Mouse (Mus musculus): ENCODE measurements at regions not wholly inside any gene's neighbourhood (a gene's known extent, or its start where the extent isn't known, plus 50 kb on each side); places are given as distances from the start of the nearest gene placed in this dataset.
A peak's percentile ranks its signal among the peaks of the same experiment; 100 is the strongest.
"Not testable (repeated sequence)": the region's sequence is repeated elsewhere in the genome, so short reads cannot be mapped to it uniquely, and the experiment has no call there.

- no peak for TF ChIP-seq CTCF (IDR thresholded peaks at IDR 0.05; ENCODE audit: low read depth)
- no peaks in the 10 kb centered on the region for H3K36me3 ChIP-seq (ENCODE audit: insufficient read depth)
- WGBS, result 85% methylated on average over 2 of the region's 2 CpGs
Measured at GRCm38 (mm10) chr13:5570386-5570785, 290.9 kb upstream of the Klf6 start.

GRCm38 (mm10) chr13:5576568-5576967 is 284.7 kb upstream of the Klf6 start:
- Histone ChIP-seq H3K9me3 (ENCODE audit: low read length) (no peaks in the 10 kb centered on the region), H3K9ac (no peak overlapping the region), H3K4me2 (ENCODE audit: low read depth) (no peak overlapping the region), H3K27me3 (ENCODE audit: insufficient read depth, low read length) (no peaks in the 10 kb centered on the region), H3K36me3 (ENCODE audit: insufficient read depth) (no peaks in the 10 kb centered on the region), H3K4me3 (ENCODE audit: low read depth, low read length) (no peak overlapping the region), H3K4me1 (ENCODE audit: insufficient read depth) (no peaks in the 10 kb centered on the region), H3K27ac (ENCODE audit: low read depth, low read length) (no peak overlapping the region)
- ATAC-seq (no peak), DNase-seq (no peak)
- TF ChIP-seq CTCF (IDR thresholded peaks at IDR 0.05; ENCODE audit: low read depth), result no peak
- 82% methylated on average over 5 of the region's 5 CpGs for WGBS

More at GRCm38 (mm10) chr13:5570386-5570785, 290.9 kb upstream of the Klf6 start:
- ATAC-seq (no peak), DNase-seq (no peak)
- H3K27ac ChIP-seq (ENCODE audit: low read depth, low read length), result no peak overlapping the region
- H3K9ac ChIP-seq, result no peak overlapping the region
- no peak overlapping the region for H3K4me2 ChIP-seq (ENCODE audit: low read depth)
- H3K9me3 ChIP-seq (ENCODE audit: low read length), result no peaks in the 10 kb centered on the region
- no peak overlapping the region for H3K4me3 ChIP-seq (ENCODE audit: low read depth, low read length)
- H3K4me1 ChIP-seq (ENCODE audit: insufficient read depth), result no peaks in the 10 kb centered on the region
- H3K27me3 ChIP-seq (ENCODE audit: insufficient read depth, low read length), result no peaks in the 10 kb centered on the region

- H3K9ac ChIP-seq; DNase-seq; H3K9me3 ChIP-seq (ENCODE audit: low read length); H3K27ac ChIP-seq (ENCODE audit: low read depth, low read length); H3K4me1 ChIP-seq (ENCODE audit: insufficient read depth); H3K36me3 ChIP-seq (ENCODE audit: insufficient read depth); ATAC-seq; H3K4me2 ChIP-seq (ENCODE audit: low read depth); H3K4me3 ChIP-seq (ENCODE audit: low read depth, low read length); H3K27me3 ChIP-seq (ENCODE audit: insufficient read depth, low read length): not testable (repeated sequence)
- 80% methylated on average over 7 of the region's 7 CpGs for WGBS
Measured at GRCm38 (mm10) chr13:5583681-5584080, 277.6 kb upstream of the Klf6 start.

GRCm38 (mm10) chr13:5587196-5587595 is 274.1 kb upstream of the Klf6 start:
- Histone ChIP-seq H3K27me3 (ENCODE audit: insufficient read depth, low read length) (no peaks in the 10 kb centered on the region), H3K27ac (ENCODE audit: low read depth, low read length) (no peak overlapping the region), H3K9me3 (ENCODE audit: low read length) (no peaks in the 10 kb centered on the region), H3K9ac (no peak overlapping the region), H3K4me3 (ENCODE audit: low read depth, low read length) (no peak overlapping the region), H3K36me3 (ENCODE audit: insufficient read depth) (no peaks in the 10 kb centered on the region), H3K4me1 (ENCODE audit: insufficient read depth) (no peaks in the 10 kb centered on the region), H3K4me2 (ENCODE audit: low read depth) (no peak overlapping the region)
- no peak for TF ChIP-seq CTCF (IDR thresholded peaks at IDR 0.05; ENCODE audit: low read depth)
- ATAC-seq, result no peak
- no peak for DNase-seq

- no peak for TF ChIP-seq CTCF (IDR thresholded peaks at IDR 0.05; ENCODE audit: low read depth)
- WGBS, result 78% methylated on average over 2 of the region's 2 CpGs
Measured at GRCm38 (mm10) chr13:5591286-5591685, 270.0 kb upstream of the Klf6 start.

GRCm38 (mm10) chr13:5591837-5592555 is 269.3 kb upstream of the Klf6 start:
- Histone ChIP-seq H3K9me3 (ENCODE audit: low read length) (no peaks in the 10 kb centered on the region), H3K36me3 (ENCODE audit: insufficient read depth) (no peaks in the 10 kb centered on the region), H3K27me3 (ENCODE audit: insufficient read depth, low read length) (no peaks in the 10 kb centered on the region), H3K4me3 (ENCODE audit: low read depth, low read length) (no peak overlapping the region), H3K9ac (no peak overlapping the region), H3K27ac (ENCODE audit: low read depth, low read length) (no peak overlapping the region), H3K4me1 (ENCODE audit: insufficient read depth) (no peaks in the 10 kb centered on the region), H3K4me2 (ENCODE audit: low read depth) (no peak overlapping the region)
- ATAC-seq (peak; percentile 45; the same call in 1 of the 2 replicates), DNase-seq (no peak)
- 58% methylated on average over 4 of the region's 4 CpGs for WGBS
- no peak for TF ChIP-seq CTCF (IDR thresholded peaks at IDR 0.05; ENCODE audit: low read depth)

More at GRCm38 (mm10) chr13:5591286-5591685, 270.0 kb upstream of the Klf6 start:
- Histone ChIP-seq H3K27ac (ENCODE audit: low read depth, low read length) (no peak overlapping the region), H3K36me3 (ENCODE audit: insufficient read depth) (no peaks in the 10 kb centered on the region), H3K27me3 (ENCODE audit: insufficient read depth, low read length) (no peaks in the 10 kb centered on the region), H3K9me3 (ENCODE audit: low read length) (no peaks in the 10 kb centered on the region), H3K4me3 (ENCODE audit: low read depth, low read length) (no peak overlapping the region), H3K9ac (no peak overlapping the region), H3K4me2 (ENCODE audit: low read depth) (no peak overlapping the region), H3K4me1 (ENCODE audit: insufficient read depth) (no peaks in the 10 kb centered on the region)
- DNase-seq, result no peak
- no peak for ATAC-seq

GRCm38 (mm10) chr13:5592556-5593061 is 268.7 kb upstream of the Klf6 start:
- Histone ChIP-seq H3K36me3 (ENCODE audit: insufficient read depth) (no peaks in the 10 kb centered on the region), H3K4me3 (ENCODE audit: low read depth, low read length) (no peak overlapping the region), H3K27ac (ENCODE audit: low read depth, low read length) (no peak overlapping the region), H3K27me3 (ENCODE audit: insufficient read depth, low read length) (no peaks in the 10 kb centered on the region), H3K4me2 (ENCODE audit: low read depth) (no peak overlapping the region), H3K9me3 (ENCODE audit: low read length) (no peaks in the 10 kb centered on the region), H3K9ac (no peak overlapping the region), H3K4me1 (ENCODE audit: insufficient read depth) (no peaks in the 10 kb centered on the region)
- DNase-seq (no peak), ATAC-seq (no peak)
- TF ChIP-seq CTCF (IDR thresholded peaks at IDR 0.05; ENCODE audit: low read depth), result no peak
- WGBS, result 52% methylated on average over 3 of the region's 3 CpGs

Measured in forebrain, postnatal 0 days (tissue).